Mouse (Mus musculus) E14TG2a.4 (cell line): Measurements from ENCODE around the gene Rpl11.

ENCODE experiments used
- CTCF ChIP-seq: conservative IDR thresholded peaks from 2 replicates; pipeline ENCODE4 v1.5.1; 2014; ENCODE audit warnings: low read length
- POU5F1 ChIP-seq: IDR thresholded peaks from 2 replicates; pipeline ENCODE4 v1.6.1; 2014; ENCODE audit warnings: low read length, borderline replicate concordance

GRCm38 (mm10) chr4:135985193-135985592, 68.0 kb downstream of the Rpl11 start:
- TF ChIP-seq CTCF = no peak
- no peak for TF ChIP-seq POU5F1
